Mouse (Mus musculus) megakaryocyte, embryonic 14.5 days (primary cell): Measurements from ENCODE around the gene Lrig2.

Experiments
- FLI1 ChIP-seq: IDR thresholded peaks from 2 replicates; pipeline ENCODE4 v1.6.1; 2012; ENCODE audit warnings: low read length, inconsistent platforms, mixed read lengths
- GATA1 ChIP-seq: IDR thresholded peaks from 3 replicates; pipeline ENCODE4 v1.6.1; 2012; ENCODE audit warnings: mixed read lengths, low read length, inconsistent platforms, borderline replicate concordance

GRCm38 (mm10) chr3:104373907-104374306 lies 137.8 kb downstream of the Lrig2 start:
- TF ChIP-seq GATA1 (no peak), FLI1 (no peak)
